Mouse (Mus musculus): ENCODE data around the gene Lrrk1. TPM values are rescaled to one million over a fixed set of nuclear protein-coding genes. Genes with fewer than 3 reads are reported as not detected.
A peak's percentile ranks its signal among the peaks of the same experiment; 100 is the strongest.

Gene Lrrk1
- polyA plus RNA-seq, 1 experiment from 2014 or later: 19.5 TPM

- 86% methylated on average over 8 of the region's 8 CpGs for WGBS
- peaks cover 8% of the 10 kb centered on the region; the same call in 1 of the 2 replicates for H3K4me1 ChIP-seq (ENCODE audit: control insufficient read depth, insufficient read depth, low read length)
- H3K9me3 ChIP-seq (replicated peaks; ENCODE audit: control insufficient read depth, low read length): no peaks in the 10 kb centered on the region
These were observed 127.9 kb downstream of the Lrrk1 start for GRCm38 (mm10) chr7:66260295-66260694.

GRCm38 (mm10) chr7:66259436-66260206 lies 128.5 kb downstream of the Lrrk1 start:
- H3K9ac ChIP-seq (ENCODE audit: low read length): no peak overlapping the region
- no peak for ATAC-seq (ENCODE audit: insufficient read depth, low FRiP score)
- no peak overlapping the region for H3K4me3 ChIP-seq (replicated peaks; ENCODE audit: low read length)
- 72% methylated on average over 14 of the region's 14 CpGs for WGBS
- H3K27me3 ChIP-seq (ENCODE audit: control insufficient read depth, insufficient read depth, low read length): no peaks in the 10 kb centered on the region
- peaks cover 8% of the 10 kb centered on the region; the same call in 1 of the 2 replicates for H3K4me1 ChIP-seq (ENCODE audit: control insufficient read depth, insufficient read depth, low read length)
- no peak overlapping the region for H3K4me2 ChIP-seq (ENCODE audit: low read depth, low read length)
- H3K27ac ChIP-seq (ENCODE audit: low read length): peak overlapping the region; percentile 25
- H3K36me3 ChIP-seq (ENCODE audit: control insufficient read depth, insufficient read depth, low read length): no peaks in the 10 kb centered on the region
- no peaks in the 10 kb centered on the region for H3K9me3 ChIP-seq (replicated peaks; ENCODE audit: control insufficient read depth, low read length)

More at GRCm38 (mm10) chr7:66260295-66260694, 127.9 kb downstream of the Lrrk1 start:
- no peak overlapping the region for H3K9ac ChIP-seq (ENCODE audit: low read length)
- H3K4me2 ChIP-seq (ENCODE audit: low read depth, low read length): no peak overlapping the region
- H3K27ac ChIP-seq (ENCODE audit: low read length): no peak overlapping the region
- no peaks in the 10 kb centered on the region; the same call in 1 of the 2 replicates for H3K36me3 ChIP-seq (ENCODE audit: control insufficient read depth, insufficient read depth, low read length)
- H3K27me3 ChIP-seq (ENCODE audit: control insufficient read depth, insufficient read depth, low read length): no peaks in the 10 kb centered on the region
- ATAC-seq (ENCODE audit: insufficient read depth, low FRiP score): no peak
- no peak overlapping the region for H3K4me3 ChIP-seq (replicated peaks; ENCODE audit: low read length)

- 55% methylated on average over 5 of the region's 5 CpGs for WGBS
- no peaks in the 10 kb centered on the region for H3K9me3 ChIP-seq (replicated peaks; ENCODE audit: control insufficient read depth, low read length)
- no peaks in the 10 kb centered on the region for H3K36me3 ChIP-seq (ENCODE audit: control insufficient read depth, insufficient read depth, low read length)
- peak; percentile 39; the same call in 1 of the 2 replicates for ATAC-seq (ENCODE audit: insufficient read depth, low FRiP score)
- no peaks in the 10 kb centered on the region for H3K27me3 ChIP-seq (ENCODE audit: control insufficient read depth, insufficient read depth, low read length)
- no peak overlapping the region for H3K4me3 ChIP-seq (replicated peaks; ENCODE audit: low read length)
- peak overlapping the region; percentile 69; the same call in 1 of the 2 replicates for H3K27ac ChIP-seq (ENCODE audit: low read length)
- peaks cover 8% of the 10 kb centered on the region; the same call in 1 of the 2 replicates for H3K4me1 ChIP-seq (ENCODE audit: control insufficient read depth, insufficient read depth, low read length)
- no peak overlapping the region for H3K4me2 ChIP-seq (ENCODE audit: low read depth, low read length)
- no peak overlapping the region for H3K9ac ChIP-seq (ENCODE audit: low read length)
These were observed 129.2 kb downstream of the Lrrk1 start for GRCm38 (mm10) chr7:66258997-66259396.

- WGBS: 71% methylated on average over 5 of the region's 5 CpGs
- Histone ChIP-seq H3K9ac (ENCODE audit: low read length) (no peak overlapping the region), H3K4me1 (ENCODE audit: control insufficient read depth, insufficient read depth, low read length) (peaks cover 8% of the 10 kb centered on the region; the same call in 1 of the 2 replicates), H3K36me3 (ENCODE audit: control insufficient read depth, insufficient read depth, low read length) (no peaks in the 10 kb centered on the region), H3K27me3 (ENCODE audit: control insufficient read depth, insufficient read depth, low read length) (no peaks in the 10 kb centered on the region), H3K4me3 (replicated peaks; ENCODE audit: low read length) (no peak overlapping the region), H3K27ac (ENCODE audit: low read length) (peak overlapping the region; percentile 43; the same call in 1 of the 2 replicates), H3K4me2 (ENCODE audit: low read depth, low read length) (no peak overlapping the region), H3K9me3 (replicated peaks; ENCODE audit: control insufficient read depth, low read length) (no peaks in the 10 kb centered on the region)
- no peak for ATAC-seq (ENCODE audit: insufficient read depth, low FRiP score)
These were observed 130.9 kb downstream of the Lrrk1 start for GRCm38 (mm10) chr7:66257232-66257631.

- no peaks in the 10 kb centered on the region for H3K9me3 ChIP-seq (replicated peaks; ENCODE audit: control insufficient read depth, low read length)
- H3K4me2 ChIP-seq (ENCODE audit: low read depth, low read length): no peak overlapping the region
- H3K36me3 ChIP-seq (ENCODE audit: control insufficient read depth, insufficient read depth, low read length): no peaks in the 10 kb centered on the region
- no peaks in the 10 kb centered on the region for H3K27me3 ChIP-seq (ENCODE audit: control insufficient read depth, insufficient read depth, low read length)
- H3K9ac ChIP-seq (ENCODE audit: low read length): no peak overlapping the region
- H3K4me1 ChIP-seq (ENCODE audit: control insufficient read depth, insufficient read depth, low read length): peaks cover 8% of the 10 kb centered on the region; the same call in 1 of the 2 replicates
- no peak for ATAC-seq (ENCODE audit: insufficient read depth, low FRiP score)
- no peak overlapping the region for H3K4me3 ChIP-seq (replicated peaks; ENCODE audit: low read length)
- 79% methylated on average over 5 of the region's 5 CpGs for WGBS
- H3K27ac ChIP-seq (ENCODE audit: low read length): peak overlapping the region; percentile 43
These were observed 131.7 kb downstream of the Lrrk1 start for GRCm38 (mm10) chr7:66256441-66256840.

- peaks cover 8% of the 10 kb centered on the region; the same call in 1 of the 2 replicates for H3K4me1 ChIP-seq (ENCODE audit: control insufficient read depth, insufficient read depth, low read length)
- no peak overlapping the region for H3K27ac ChIP-seq (ENCODE audit: low read length)
- no peak overlapping the region for H3K4me3 ChIP-seq (replicated peaks; ENCODE audit: low read length)
- no peak overlapping the region for H3K4me2 ChIP-seq (ENCODE audit: low read depth, low read length)
- WGBS: 84% methylated on average over 8 of the region's 8 CpGs
- H3K27me3 ChIP-seq (ENCODE audit: control insufficient read depth, insufficient read depth, low read length): no peaks in the 10 kb centered on the region
- no peaks in the 10 kb centered on the region for H3K36me3 ChIP-seq (ENCODE audit: control insufficient read depth, insufficient read depth, low read length)
- no peak for ATAC-seq (ENCODE audit: insufficient read depth, low FRiP score)
- no peak overlapping the region for H3K9ac ChIP-seq (ENCODE audit: low read length)
- no peaks in the 10 kb centered on the region for H3K9me3 ChIP-seq (replicated peaks; ENCODE audit: control insufficient read depth, low read length)
These were observed 133.2 kb downstream of the Lrrk1 start for GRCm38 (mm10) chr7:66254993-66255392.

GRCm38 (mm10) chr7:66253975-66254651 lies 134.0 kb downstream of the Lrrk1 start:
- Histone ChIP-seq H3K9me3 (replicated peaks; ENCODE audit: control insufficient read depth, low read length) (no peaks in the 10 kb centered on the region), H3K4me3 (replicated peaks; ENCODE audit: low read length) (no peak overlapping the region), H3K27ac (ENCODE audit: low read length) (no peak overlapping the region), H3K27me3 (ENCODE audit: control insufficient read depth, insufficient read depth, low read length) (no peaks in the 10 kb centered on the region), H3K9ac (ENCODE audit: low read length) (no peak overlapping the region), H3K4me2 (ENCODE audit: low read depth, low read length) (no peak overlapping the region), H3K4me1 (ENCODE audit: control insufficient read depth, insufficient read depth, low read length) (peaks cover 4% of the 10 kb centered on the region; the same call in 1 of the 2 replicates), H3K36me3 (ENCODE audit: control insufficient read depth, insufficient read depth, low read length) (no peaks in the 10 kb centered on the region)
- no peak for ATAC-seq (ENCODE audit: insufficient read depth, low FRiP score)
- 80% methylated on average over 8 of the region's 8 CpGs for WGBS

GRCm38 (mm10) chr7:66250030-66250429 lies 138.1 kb downstream of the Lrrk1 start:
- Histone ChIP-seq H3K9ac (ENCODE audit: low read length) (no peak overlapping the region), H3K36me3 (ENCODE audit: control insufficient read depth, insufficient read depth, low read length) (no peaks in the 10 kb centered on the region), H3K4me1 (ENCODE audit: control insufficient read depth, insufficient read depth, low read length) (no peaks in the 10 kb centered on the region), H3K4me2 (ENCODE audit: low read depth, low read length) (no peak overlapping the region), H3K4me3 (replicated peaks; ENCODE audit: low read length) (no peak overlapping the region), H3K9me3 (replicated peaks; ENCODE audit: control insufficient read depth, low read length) (no peaks in the 10 kb centered on the region), H3K27ac (ENCODE audit: low read length) (no peak overlapping the region), H3K27me3 (ENCODE audit: control insufficient read depth, insufficient read depth, low read length) (no peaks in the 10 kb centered on the region)
- peak; percentile 74; the same call in 1 of the 2 replicates for ATAC-seq (ENCODE audit: insufficient read depth, low FRiP score)
- 22% methylated on average over 6 of the region's 6 CpGs for WGBS

GRCm38 (mm10) chr7:66249426-66249825 lies 138.7 kb downstream of the Lrrk1 start:
- no peak overlapping the region for H3K4me3 ChIP-seq (replicated peaks; ENCODE audit: low read length)
- H3K27me3 ChIP-seq (ENCODE audit: control insufficient read depth, insufficient read depth, low read length): no peaks in the 10 kb centered on the region
- H3K4me2 ChIP-seq (ENCODE audit: low read depth, low read length): no peak overlapping the region
- no peaks in the 10 kb centered on the region for H3K9me3 ChIP-seq (replicated peaks; ENCODE audit: control insufficient read depth, low read length)
- ATAC-seq (ENCODE audit: insufficient read depth, low FRiP score): no peak
- H3K9ac ChIP-seq (ENCODE audit: low read length): no peak overlapping the region
- WGBS: 76% methylated on average over 3 of the region's 3 CpGs
- H3K36me3 ChIP-seq (ENCODE audit: control insufficient read depth, insufficient read depth, low read length): no peaks in the 10 kb centered on the region
- H3K27ac ChIP-seq (ENCODE audit: low read length): no peak overlapping the region
- no peaks in the 10 kb centered on the region for H3K4me1 ChIP-seq (ENCODE audit: control insufficient read depth, insufficient read depth, low read length)
